Mouse (Mus musculus): ENCODE measurements around the gene Atg4d. TPM values are rescaled to one million over a fixed set of nuclear protein-coding genes. Genes with fewer than 3 reads are reported as not detected.
"Not testable (repeated sequence)": the region's sequence is repeated elsewhere in the genome, so short reads cannot be mapped to it uniquely, and the experiment has no call there.

Gene Atg4d
- polyA plus RNA-seq, 1 experiment from 2014 or later = 38.6 TPM

- Histone ChIP-seq H3K4me1 (replicated peaks; ENCODE audit: control insufficient read depth, insufficient read depth) (no peaks in the 10 kb centered on the region), H3K27me3 (ENCODE audit: control insufficient read depth, insufficient read depth, low read length) (no peaks in the 10 kb centered on the region), H3K9ac (ENCODE audit: low read length) (peak overlapping the region; percentile 74; the same call in 1 of the 2 replicates), H3K4me2 (replicated peaks; ENCODE audit: low read depth) (peak overlapping the region; percentile 84), H3K36me3 (ENCODE audit: control insufficient read depth, insufficient read depth, low read length) (no peaks in the 10 kb centered on the region), H3K27ac (replicated peaks) (no peak overlapping the region), H3K4me3 (ENCODE audit: low read depth, low read length) (peak overlapping the region; percentile 67), H3K9me3 (ENCODE audit: control insufficient read depth, low read length) (no peaks in the 10 kb centered on the region)
- DNase-seq (ENCODE audit: low spot score) = no peak
- no peak for ATAC-seq (ENCODE audit: low FRiP score, low TSS enrichment)
- TF ChIP-seq CTCF (IDR thresholded peaks at IDR 0.05; ENCODE audit: low read depth) (no peak), EP300 (optimal IDR thresholded peaks at IDR 0.05) (no peak)
- WGBS = 9% methylated on average over 6 of the region's 6 CpGs
These were observed 56.4 kb downstream of the Atg4d start for GRCm38 (mm10) chr9:21321513-21321835.

- ATAC-seq (ENCODE audit: low FRiP score, low TSS enrichment) (no peak), DNase-seq (ENCODE audit: low spot score) (no peak)
- Histone ChIP-seq H3K27me3 (ENCODE audit: control insufficient read depth, insufficient read depth, low read length) (no peaks in the 10 kb centered on the region), H3K4me2 (replicated peaks; ENCODE audit: low read depth) (no peak overlapping the region; the same call in 1 of the 2 replicates), H3K4me3 (ENCODE audit: low read depth, low read length) (no peak overlapping the region), H3K9ac (ENCODE audit: low read length) (no peak overlapping the region), H3K4me1 (replicated peaks; ENCODE audit: control insufficient read depth, insufficient read depth) (no peaks in the 10 kb centered on the region), H3K36me3 (ENCODE audit: control insufficient read depth, insufficient read depth, low read length) (no peaks in the 10 kb centered on the region), H3K9me3 (ENCODE audit: control insufficient read depth, low read length) (no peaks in the 10 kb centered on the region), H3K27ac (replicated peaks) (no peak overlapping the region)
- WGBS = 82% methylated on average over 19 of the region's 19 CpGs
- TF ChIP-seq EP300 (optimal IDR thresholded peaks at IDR 0.05) = no peak
- no peak for TF ChIP-seq CTCF (IDR thresholded peaks at IDR 0.05; ENCODE audit: low read depth)
These were observed 57.3 kb downstream of the Atg4d start for GRCm38 (mm10) chr9:21322211-21322916.

- H3K9ac ChIP-seq (ENCODE audit: low read length); H3K9me3 ChIP-seq (ENCODE audit: control insufficient read depth, low read length); H3K4me2 ChIP-seq (replicated peaks; ENCODE audit: low read depth); H3K4me1 ChIP-seq (replicated peaks; ENCODE audit: control insufficient read depth, insufficient read depth); H3K27ac ChIP-seq (replicated peaks); H3K36me3 ChIP-seq (ENCODE audit: control insufficient read depth, insufficient read depth, low read length); H3K4me3 ChIP-seq (ENCODE audit: low read depth, low read length); H3K27me3 ChIP-seq (ENCODE audit: control insufficient read depth, insufficient read depth, low read length); ATAC-seq (ENCODE audit: low FRiP score, low TSS enrichment); DNase-seq (ENCODE audit: low spot score): not testable (repeated sequence)
- 85% methylated on average over 7 of the region's 8 CpGs for WGBS
These were observed 57.8 kb downstream of the Atg4d start for GRCm38 (mm10) chr9:21322917-21323297.

GRCm38 (mm10) chr9:21324269-21324668 lies 59.2 kb downstream of the Atg4d start:
- H3K27me3 ChIP-seq (ENCODE audit: control insufficient read depth, insufficient read depth, low read length) = no peaks in the 10 kb centered on the region
- WGBS = 83% methylated on average over 11 of the region's 11 CpGs

More at GRCm38 (mm10) chr9:21324269-21324668, 59.2 kb downstream of the Atg4d start:
- Histone ChIP-seq H3K4me1 (replicated peaks; ENCODE audit: control insufficient read depth, insufficient read depth) (no peaks in the 10 kb centered on the region), H3K27ac (replicated peaks) (no peak overlapping the region), H3K36me3 (ENCODE audit: control insufficient read depth, insufficient read depth, low read length) (no peaks in the 10 kb centered on the region), H3K9me3 (ENCODE audit: control insufficient read depth, low read length) (no peaks in the 10 kb centered on the region), H3K9ac (ENCODE audit: low read length) (no peak overlapping the region), H3K4me2 (replicated peaks; ENCODE audit: low read depth) (no peak overlapping the region), H3K4me3 (ENCODE audit: low read depth, low read length) (no peak overlapping the region)
- ATAC-seq (ENCODE audit: low FRiP score, low TSS enrichment) = no peak
- no peak for DNase-seq (ENCODE audit: low spot score)
- TF ChIP-seq CTCF (IDR thresholded peaks at IDR 0.05; ENCODE audit: low read depth) (no peak), EP300 (optimal IDR thresholded peaks at IDR 0.05) (no peak)

Other genes starting within 250 kb of the Atg4d start
- 9.5 and 11.9 TPM in 2 replicates for gene Icam1, start 249.3 kb upstream of the Atg4d start, polyA plus RNA-seq (2015; fragmentation: Nextera tagmentation; extraction: Ambion mirVana)
- gene Icam4, start 235.9 kb upstream of the Atg4d start, polyA plus RNA-seq (2015; fragmentation: Nextera tagmentation; extraction: Ambion mirVana) = 0.50 and 0.81 TPM in 2 replicates
- gene Icam5, start 233.2 kb upstream of the Atg4d start, polyA plus RNA-seq (2015; fragmentation: Nextera tagmentation; extraction: Ambion mirVana) = 0.15 and 0.27 TPM in 2 replicates
- not detected in 2 replicates for gene Zglp1, start 198.2 kb upstream of the Atg4d start, polyA plus RNA-seq (2015; fragmentation: Nextera tagmentation; extraction: Ambion mirVana)
- 0.11 and 0.24 TPM in 2 replicates for gene Gm49373, start 192.2 kb upstream of the Atg4d start, polyA plus RNA-seq (2015; fragmentation: Nextera tagmentation; extraction: Ambion mirVana)
- gene Fdx1l, start 191.7 kb upstream of the Atg4d start, polyA plus RNA-seq (2015; fragmentation: Nextera tagmentation; extraction: Ambion mirVana) = 39.4 and 42.3 TPM in 2 replicates
- 0.28 and 0.86 TPM in 2 replicates for gene Gm38431, start 173.3 kb upstream of the Atg4d start, polyA plus RNA-seq (2015; fragmentation: Nextera tagmentation; extraction: Ambion mirVana)
- 15.0 and 18.3 TPM in 2 replicates for gene Raver1, start 173.3 kb upstream of the Atg4d start, polyA plus RNA-seq (2015; fragmentation: Nextera tagmentation; extraction: Ambion mirVana)
- gene Tyk2, start 134.1 kb upstream of the Atg4d start, polyA plus RNA-seq (2015; fragmentation: Nextera tagmentation; extraction: Ambion mirVana) = 6.8 and 7.1 TPM in 2 replicates
- gene Cdc37, start 115.3 kb upstream of the Atg4d start, polyA plus RNA-seq (2015; fragmentation: Nextera tagmentation; extraction: Ambion mirVana) = 161 TPM in 2 replicates
- gene Pde4a, start 99.6 kb upstream of the Atg4d start, polyA plus RNA-seq (2015; fragmentation: Nextera tagmentation; extraction: Ambion mirVana) = 2.5 and 3.0 TPM in 2 replicates
- 37.2 and 40.8 TPM in 2 replicates for gene Keap1, start 25.9 kb upstream of the Atg4d start, polyA plus RNA-seq (2015; fragmentation: Nextera tagmentation; extraction: Ambion mirVana)
- gene S1pr5, start 16.9 kb upstream of the Atg4d start, polyA plus RNA-seq (2015; fragmentation: Nextera tagmentation; extraction: Ambion mirVana) = 4.7 and 5.0 TPM in 2 replicates
- gene Kri1, start 22.7 kb downstream of the Atg4d start, polyA plus RNA-seq (2015; fragmentation: Nextera tagmentation; extraction: Ambion mirVana) = 6.7 and 7.9 TPM in 2 replicates
- 23.1 and 28.0 TPM in 2 replicates for gene Cdkn2d, start 26.1 kb downstream of the Atg4d start, polyA plus RNA-seq (2015; fragmentation: Nextera tagmentation; extraction: Ambion mirVana)
- gene Ap1m2, start 47.0 kb downstream of the Atg4d start, polyA plus RNA-seq (2015; fragmentation: Nextera tagmentation; extraction: Ambion mirVana) = 84.9 and 90.6 TPM in 2 replicates
- gene Slc44a2, start 55.4 kb downstream of the Atg4d start, polyA plus RNA-seq (2015; fragmentation: Nextera tagmentation; extraction: Ambion mirVana) = 55.2 and 62.6 TPM in 2 replicates
- gene Ilf3, start 102.6 kb downstream of the Atg4d start, polyA plus RNA-seq (2015; fragmentation: Nextera tagmentation; extraction: Ambion mirVana) = 41.4 and 45.2 TPM in 2 replicates
- 27.9 and 30.8 TPM in 2 replicates for gene Qtrt1, start 146.5 kb downstream of the Atg4d start, polyA plus RNA-seq (2015; fragmentation: Nextera tagmentation; extraction: Ambion mirVana)
- 76.0 and 78.4 TPM in 2 replicates for gene Dnm2, start 159.6 kb downstream of the Atg4d start, polyA plus RNA-seq (2015; fragmentation: Nextera tagmentation; extraction: Ambion mirVana)
- gene Tmed1, start 245.0 kb downstream of the Atg4d start, polyA plus RNA-seq (2015; fragmentation: Nextera tagmentation; extraction: Ambion mirVana) = 40.7 and 41.0 TPM in 2 replicates